Mouse (Mus musculus): ENCODE measurements at regions not wholly inside any gene's neighbourhood (a gene's known extent, or its start where the extent isn't known, plus 50 kb on each side); places are given as distances from the start of the nearest gene placed in this dataset.

DNA sequence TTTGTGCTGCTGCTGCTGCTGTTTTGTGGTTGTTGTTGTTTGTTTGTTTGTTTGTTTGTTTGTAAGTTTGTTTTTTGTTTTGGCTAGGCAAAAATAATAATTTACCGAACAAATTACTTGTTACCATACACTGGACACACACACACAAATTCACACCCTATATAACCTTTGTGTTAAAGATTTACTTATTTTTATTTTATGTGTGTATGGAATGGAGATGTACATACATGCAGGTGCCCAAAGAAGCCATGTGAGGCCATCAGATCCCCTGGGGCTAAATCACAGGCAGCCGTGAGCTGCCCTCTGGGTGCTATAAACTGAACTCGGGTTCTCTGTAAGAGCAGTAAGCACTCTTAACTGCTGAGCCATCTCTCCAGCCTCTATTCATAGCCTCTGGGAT, 56.0 kb downstream of the Pttg1 start:
- DNase-seq (ENCODE audit: low spot score), result no peak

DNA sequence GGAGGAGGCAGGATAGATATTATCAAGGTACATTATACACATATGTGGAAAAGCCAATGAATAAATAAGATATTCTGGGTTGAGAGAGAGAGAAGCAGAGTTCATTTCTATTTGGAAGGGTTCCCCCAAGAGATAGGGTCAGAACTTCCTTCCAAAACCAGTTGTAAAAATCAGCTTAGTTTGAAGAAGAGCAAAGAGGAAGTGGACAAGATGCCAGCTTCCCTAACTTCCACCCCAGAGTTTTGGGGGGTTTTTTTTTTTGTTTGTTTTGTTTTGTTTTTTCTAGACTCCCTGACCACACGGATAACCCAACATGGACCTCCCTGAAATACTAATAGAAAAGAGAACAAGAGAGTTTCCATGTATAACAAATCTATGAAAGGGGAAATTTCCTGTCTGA, 57.7 kb downstream of the Pttg1 start:
- no peak for DNase-seq (ENCODE audit: low spot score)

DNA sequence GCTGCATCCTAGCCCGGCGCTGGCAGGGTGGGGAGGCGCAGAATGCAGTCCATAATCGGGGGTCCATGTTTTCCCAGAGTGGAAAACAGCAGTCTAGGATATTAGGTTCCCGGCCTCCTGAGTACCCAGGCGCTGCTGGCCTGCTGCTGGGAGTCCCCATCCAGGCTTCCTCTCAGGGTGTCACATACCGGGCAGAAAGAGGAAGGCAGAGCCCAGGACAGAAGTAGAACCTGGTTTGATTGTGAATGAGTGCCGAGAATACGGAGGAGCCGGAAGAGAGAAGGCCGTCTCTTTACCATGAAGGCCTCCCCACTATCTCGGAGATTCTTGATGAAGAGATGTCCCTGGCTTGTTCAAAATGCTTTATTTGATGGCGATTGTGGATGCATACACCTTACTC, 64.2 kb downstream of the Pttg1 start:
- no peak for DNase-seq (ENCODE audit: low spot score)

DNA sequence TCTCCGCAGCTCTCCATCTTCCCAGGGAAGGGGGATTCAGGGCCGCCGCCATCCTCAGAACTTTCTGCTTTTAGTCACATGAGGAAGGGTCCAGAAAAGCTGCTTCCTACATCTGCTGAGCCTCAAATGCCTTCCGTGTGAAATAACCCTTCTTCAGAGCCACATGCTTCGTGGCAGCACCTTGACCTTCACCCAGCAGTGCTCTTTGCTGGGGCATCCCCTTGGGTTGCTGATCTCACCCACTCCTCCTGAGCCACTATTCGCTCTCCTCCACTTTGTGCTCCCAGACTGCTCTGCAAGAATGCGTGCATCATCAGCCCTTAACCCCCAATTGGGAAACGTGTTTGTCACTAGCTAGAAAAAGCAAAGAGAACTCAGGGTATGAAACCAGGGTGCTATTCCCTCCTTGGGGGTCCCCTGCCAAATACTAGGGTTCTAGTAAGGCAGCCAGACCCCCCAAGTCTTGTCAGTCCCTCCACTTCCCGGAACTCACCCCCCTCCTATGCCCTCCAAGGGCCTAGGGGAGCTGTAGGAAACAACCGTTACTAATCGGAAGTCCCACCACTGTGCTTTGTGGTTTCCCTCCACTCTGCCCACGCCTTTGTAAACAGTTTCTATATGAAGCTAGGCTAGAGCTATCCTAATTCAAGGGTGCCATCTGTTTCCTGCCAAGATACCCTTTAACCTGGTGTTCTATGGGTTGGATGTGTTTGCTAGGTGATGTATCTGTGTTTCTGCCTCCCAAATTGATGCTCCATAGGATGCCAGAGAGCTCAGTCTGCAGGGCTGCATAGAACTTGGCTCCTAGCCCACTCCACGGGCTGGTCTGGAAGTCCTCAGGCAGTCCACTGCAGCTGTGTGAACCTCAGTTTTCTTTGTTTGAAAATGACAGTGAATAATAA, 67.4 kb downstream of the Pttg1 start:
- DNase-seq (ENCODE audit: low spot score), result no peak

DNA sequence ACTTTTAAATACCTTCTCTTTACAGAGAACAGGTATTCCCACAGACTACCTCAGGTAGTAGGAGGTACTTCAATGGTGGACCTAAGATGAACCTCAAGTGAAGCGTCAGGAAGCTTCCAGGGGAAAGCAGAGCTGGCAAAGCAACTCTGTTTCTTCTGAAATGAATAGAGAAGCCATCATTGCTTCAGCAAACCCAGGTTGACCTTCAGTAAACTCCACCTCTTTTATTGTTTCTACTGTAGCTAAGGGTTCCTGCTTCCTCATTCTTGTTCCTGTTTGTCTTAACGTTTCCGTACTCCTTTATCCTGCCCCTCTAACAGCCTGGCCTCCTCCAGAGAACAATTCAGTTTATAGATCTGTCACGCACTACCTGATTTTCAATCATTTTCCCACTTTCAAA, 72.4 kb downstream of the Pttg1 start:
- no peak for DNase-seq (ENCODE audit: low spot score)

DNA sequence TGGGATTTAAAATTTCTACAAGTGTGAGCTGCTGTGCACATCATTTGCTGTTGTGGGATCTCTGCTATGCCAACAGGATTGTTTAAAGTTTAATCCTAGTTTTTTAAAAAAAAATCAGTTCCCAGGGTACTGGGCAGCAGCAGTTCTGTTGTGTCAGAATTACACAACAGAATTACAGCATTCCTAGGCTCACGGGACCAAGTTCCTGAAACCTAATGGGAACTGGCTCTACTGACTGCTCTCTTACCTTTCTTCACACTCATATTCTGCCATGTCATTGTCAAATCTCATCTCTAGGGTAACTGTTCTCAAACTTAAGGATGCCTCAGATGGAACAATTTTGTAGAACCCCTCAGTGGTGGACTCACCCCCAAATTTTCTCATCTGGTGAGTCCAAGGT, 73.0 kb downstream of the Pttg1 start:
- no peak for DNase-seq (ENCODE audit: low spot score)

DNA sequence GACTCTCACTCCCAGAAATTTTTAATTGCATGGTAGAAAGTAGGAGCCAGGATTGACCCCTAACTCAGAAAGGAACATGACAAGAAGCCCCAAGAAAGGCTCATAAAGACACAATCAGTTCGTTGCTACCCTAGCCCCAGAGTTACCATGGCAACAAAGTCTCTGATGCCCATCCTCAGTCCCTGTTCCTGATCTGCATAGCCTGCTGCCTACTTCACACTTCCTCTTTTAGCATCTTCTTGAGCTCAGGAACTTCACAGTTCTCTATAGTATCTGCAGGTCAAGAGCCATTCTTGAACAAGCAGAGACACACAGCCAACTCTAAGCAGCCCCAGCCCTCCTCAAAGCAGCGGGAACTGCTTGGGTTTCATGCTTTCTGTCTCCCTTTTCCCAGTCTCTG, 74.2 kb downstream of the Pttg1 start:
- DNase-seq (ENCODE audit: low spot score), result no peak

DNA sequence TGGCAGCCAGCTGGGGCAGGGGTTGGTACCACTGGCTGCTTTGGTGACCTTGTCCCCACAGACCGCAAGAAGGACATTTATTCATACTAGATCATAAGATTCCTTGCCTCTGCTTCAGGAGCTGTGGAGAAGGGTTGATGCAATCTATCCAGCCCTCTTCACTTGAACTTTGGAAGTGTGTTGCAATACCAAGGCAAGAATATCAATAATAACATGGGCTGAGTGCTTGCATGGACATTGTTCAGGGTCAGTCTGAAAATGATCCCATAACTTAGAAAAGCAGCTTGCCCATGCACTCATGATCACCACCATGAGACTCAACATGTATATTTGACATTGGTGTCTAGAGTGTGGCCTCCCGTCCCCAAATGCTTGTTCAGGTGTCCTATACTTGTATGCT, 74.7 kb downstream of the Pttg1 start:
- no peak for DNase-seq (ENCODE audit: low spot score)

DNA sequence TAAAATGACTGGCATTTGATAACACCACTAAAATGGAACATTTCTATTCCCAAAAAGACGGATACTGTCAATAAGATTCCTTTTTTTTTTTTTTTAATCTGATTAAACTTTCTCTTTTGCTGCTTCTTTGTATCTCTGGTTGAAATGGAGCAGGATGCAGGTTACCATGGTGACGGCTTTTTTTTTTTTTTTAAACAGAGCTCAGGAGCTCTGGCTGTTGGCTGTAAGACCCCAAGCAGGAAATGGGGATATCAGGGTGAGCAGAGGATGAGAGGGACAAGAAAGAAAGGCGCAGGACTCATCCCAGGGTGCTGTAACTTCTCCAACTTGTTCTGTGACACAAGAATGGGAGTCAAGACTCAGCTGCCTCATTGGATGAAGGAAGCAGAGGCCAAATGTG, 75.8 kb downstream of the Pttg1 start:
- DNase-seq (ENCODE audit: low spot score), result no peak

DNA sequence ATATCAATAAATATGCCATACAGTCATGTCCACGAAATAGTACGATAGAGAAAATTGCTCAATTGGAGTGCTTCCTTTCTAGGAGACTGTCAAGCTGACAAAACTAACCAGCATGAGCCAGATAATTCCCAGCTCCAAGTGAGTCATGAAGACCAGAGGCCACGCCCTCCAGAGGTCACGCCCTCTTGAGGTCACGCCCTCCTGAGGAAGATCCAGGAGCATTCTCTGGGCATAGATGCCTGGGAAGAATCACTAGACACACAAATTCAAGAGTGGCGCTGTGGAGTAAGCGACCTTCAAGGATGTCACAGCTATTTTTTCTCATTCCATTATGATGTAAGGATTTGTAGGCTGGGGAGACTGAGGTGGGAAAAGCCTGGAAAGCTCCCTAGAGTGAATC, 76.5 kb downstream of the Pttg1 start:
- no peak for DNase-seq (ENCODE audit: low spot score)

DNA sequence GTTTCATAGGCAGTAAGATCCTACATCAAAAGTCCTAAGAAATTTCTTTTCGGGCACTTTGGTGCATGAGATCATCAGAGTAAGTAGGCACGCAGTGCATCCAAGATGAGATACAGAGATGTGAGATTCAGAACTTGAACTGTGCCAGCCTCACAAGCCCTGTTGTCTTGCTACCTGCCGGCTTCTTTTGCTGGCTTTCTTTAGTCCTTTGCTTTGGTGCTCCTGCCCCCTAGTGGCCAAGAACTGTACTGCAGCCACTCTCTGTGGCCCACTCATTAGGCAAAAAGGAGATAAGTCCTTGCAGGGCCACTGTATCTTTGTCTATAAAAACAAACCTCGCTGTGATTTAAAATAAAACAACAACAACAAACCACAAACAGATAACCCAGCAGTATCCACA, 77.5 kb downstream of the Pttg1 start:
- DNase-seq (ENCODE audit: low spot score), result peak; percentile 81

DNA sequence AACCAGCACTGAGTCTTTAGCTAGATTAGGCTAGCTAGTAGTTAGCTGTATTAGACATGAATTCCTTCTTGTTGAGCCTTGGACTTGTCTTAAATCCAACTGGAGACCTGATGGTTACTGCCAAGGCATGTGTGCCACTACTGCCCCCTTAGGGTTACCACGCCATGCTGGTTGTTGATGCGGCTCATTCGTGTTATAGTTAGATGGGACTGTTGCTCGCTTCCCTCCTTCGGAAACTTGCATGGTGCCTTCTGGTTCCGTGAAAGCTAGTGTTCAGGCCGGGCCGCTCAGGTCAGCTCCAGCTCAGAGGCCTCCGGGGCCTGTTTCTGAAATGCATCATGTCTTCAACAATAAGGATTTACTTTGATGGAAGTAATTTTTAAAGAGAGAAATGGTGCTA, 79.6 kb downstream of the Pttg1 start:
- DNase-seq (ENCODE audit: low spot score), result no peak

DNA sequence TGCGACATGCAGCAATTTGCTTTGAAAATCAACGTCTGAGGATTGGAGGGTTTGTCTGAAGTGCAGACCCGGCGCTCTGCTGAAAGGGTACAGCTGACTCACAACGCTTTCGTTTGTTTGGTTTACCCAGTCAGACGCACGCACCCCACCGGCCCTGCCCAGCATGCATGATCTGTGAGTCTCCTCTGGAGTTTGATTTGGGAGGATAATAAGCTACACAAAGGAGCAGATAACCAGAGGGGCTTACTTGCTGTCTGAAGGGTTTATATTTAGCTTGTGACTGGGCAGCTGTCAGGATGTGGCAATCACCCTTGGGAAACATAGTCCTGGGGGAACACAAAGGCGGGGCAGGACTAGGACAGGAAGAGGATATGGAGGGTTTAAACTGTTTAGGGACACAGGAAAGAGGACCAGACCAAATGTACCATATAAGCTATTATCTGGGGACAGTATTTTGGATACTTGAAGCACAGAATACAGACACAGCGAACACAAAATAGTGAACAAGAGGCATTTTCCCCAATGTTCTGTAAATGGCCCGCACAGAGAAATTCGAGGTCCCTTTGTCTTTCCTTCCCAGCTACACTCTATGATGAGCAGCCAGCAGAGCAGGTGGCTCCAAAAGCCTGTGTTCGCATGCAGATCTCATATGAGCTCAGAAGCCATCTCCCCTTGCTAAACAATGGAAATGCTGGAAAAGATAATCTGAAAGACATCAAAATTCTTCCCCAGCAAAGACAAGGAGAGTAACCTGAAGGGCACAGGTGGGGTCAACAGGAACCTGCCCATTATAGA, 81.1 kb downstream of the Pttg1 start:
- no peak for DNase-seq (ENCODE audit: low spot score)

DNA sequence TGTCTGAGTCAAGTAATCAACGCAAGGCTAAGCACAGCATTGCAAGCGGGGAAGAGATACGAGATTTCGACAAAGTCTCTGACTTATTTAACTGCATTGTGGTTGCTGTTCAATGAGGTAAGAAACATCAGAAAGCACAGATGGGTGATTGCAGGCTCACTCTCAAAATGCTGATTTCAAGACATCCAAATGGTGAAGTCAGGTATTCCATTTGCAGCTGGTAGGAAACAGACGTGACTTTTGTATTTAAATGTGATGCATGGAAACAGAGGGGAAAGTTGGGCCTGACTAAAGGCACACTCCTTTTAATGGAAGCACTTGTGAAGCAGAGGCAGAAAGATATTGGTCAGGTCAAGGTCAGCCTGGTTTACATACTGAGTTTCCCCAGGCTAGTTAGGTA, 82.5 kb downstream of the Pttg1 start:
- DNase-seq (ENCODE audit: low spot score), result no peak

DNA sequence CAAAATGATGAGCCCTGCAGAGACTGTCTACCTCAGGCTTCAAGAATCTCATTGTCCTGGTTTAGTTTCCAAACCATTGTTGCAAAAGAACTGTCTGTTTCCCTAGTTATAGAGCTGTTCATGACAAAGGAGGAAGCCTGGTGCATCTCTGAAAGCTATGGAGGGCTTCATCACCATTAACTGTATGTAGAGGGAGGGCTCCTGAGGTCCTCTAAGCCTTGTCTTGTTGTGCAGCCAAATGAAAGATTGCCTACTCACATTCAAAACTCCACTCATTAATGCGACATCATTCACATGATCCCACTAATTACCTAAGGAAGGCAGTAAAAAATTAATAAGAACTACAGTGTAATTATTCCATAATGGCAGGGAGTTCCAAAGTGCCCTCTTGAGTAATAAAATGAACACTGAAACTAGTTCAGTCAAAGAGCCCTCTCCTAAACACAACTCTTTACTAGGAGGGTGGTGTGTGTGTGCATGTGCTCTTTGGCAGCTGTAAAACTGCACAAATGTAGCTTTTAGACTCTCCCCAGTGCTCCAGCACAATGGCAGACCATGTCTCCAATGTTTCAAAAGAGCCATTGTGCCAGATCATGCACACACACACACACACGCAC, 87.6 kb downstream of the Pttg1 start:
- no peak for DNase-seq (ENCODE audit: low spot score)

DNA sequence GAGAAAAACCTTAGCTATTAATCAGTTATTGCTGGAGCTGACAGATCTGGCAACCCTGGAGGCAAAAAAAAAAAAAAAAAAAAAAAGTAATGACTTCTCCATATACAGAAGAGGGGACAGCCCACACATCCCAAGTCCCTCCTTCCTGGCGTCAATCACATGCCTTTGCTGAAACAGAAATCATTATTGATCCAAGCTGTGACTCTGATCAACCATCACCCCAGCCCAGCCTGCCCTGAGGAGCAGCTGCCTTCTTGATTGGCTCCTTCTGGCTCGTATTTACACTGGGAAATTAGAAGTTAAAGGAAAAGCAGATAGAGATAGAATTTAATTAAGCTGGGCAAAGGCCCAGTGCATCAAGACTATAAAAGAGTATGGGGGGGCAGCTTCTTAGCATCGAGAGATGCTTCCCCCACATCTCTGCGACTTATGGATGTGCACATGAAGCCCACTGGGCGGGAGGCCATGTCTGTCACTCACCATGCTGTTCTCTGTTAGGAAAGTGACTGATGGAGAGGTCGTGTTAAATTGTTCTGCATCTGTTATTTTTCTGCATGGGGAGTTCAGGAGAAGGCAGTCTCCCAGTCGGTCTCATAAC, 90.3 kb downstream of the Pttg1 start:
- DNase-seq (ENCODE audit: low spot score), result no peak

DNA sequence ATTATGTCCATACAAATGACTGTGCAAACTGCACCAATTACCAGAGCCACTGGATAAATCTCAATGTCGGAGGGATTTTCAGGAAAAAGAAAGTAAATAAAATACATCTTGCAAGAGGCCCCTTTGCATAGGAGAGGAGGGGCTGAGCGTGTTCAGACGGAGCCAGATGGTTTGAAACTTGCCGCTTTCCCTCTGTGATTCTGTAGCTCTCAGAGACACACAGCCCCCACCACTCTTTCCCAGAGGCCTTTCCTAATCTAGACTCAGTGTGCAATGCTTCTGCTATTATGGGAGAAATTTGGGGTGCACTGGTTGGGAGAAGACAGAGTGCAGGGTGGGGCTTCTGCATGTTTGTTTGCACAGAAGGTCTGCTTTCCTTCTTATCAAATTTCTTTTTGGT, 92.5 kb downstream of the Pttg1 start:
- no peak for DNase-seq (ENCODE audit: low spot score)

DNA sequence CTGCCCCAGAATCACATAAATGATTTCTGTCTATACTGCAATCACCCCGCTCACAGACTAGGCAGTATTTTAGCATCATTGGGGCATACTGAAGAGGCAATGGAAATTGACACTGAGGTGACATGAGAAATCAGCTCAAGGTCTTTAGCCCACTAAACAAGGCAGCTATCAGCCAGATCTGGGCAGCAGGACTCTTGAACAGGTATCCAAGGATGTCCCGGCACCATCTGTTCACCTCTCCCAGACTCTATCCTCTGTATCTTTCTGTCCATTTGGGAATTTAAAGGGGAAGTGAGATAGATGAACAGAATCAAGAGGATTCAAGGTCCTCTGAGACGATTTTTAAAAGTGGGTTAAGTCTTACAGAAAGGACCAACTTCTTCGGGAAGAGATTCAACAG, 112.1 kb downstream of the Pttg1 start:
- DNase-seq (ENCODE audit: low spot score), result no peak

Data from left cerebral cortex, adult 11 months (tissue).